Mouse (Mus musculus) heart, adult 2 months (tissue): ENCODE results near the gene Tbx21.

Experiments used
- CTCF ChIP-seq: fragments of 200-600 bp; IDR thresholded peaks from 2 replicates; pipeline ENCODE4 v1.8.1; 2022; ENCODE audit warnings: antibody characterized with exemption, mild to moderate bottlenecking, moderate library complexity
- EP300 ChIP-seq: fragments of 200-500 bp; IDR thresholded peaks from 2 replicates; pipeline ENCODE4 v1.6.1; 2011; ENCODE audit warnings: low read depth, low read length, control low read depth; ENCODE audit not compliant: insufficient read depth

GRCm38 (mm10) chr11:97152023-97152426 is 36.9 kb upstream of the Tbx21 start:
- TF ChIP-seq CTCF (no peak), EP300 (no peak)
